8 mouse cellular contexts compared by ENCODE assay signal in the genomic region with DNA sequence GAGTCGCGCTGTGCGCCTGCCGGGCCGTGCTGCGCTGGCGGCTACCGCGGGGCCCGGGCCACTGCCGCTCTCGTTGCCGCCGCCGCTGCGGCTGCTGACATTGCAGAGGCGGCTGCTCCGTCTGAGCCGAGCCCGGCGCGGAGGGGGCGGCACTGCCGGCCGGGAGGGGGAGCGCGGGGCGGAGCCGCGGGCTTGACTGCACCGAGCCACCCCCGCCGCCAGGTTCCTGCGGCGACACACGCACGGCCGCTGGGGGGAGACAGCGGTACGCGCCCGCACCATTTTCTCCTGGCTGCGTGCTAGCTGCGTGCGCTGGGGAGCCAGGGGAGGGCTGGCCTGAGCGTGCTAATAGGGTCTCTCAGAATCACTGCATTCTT. TPM values are rescaled to one million over a fixed set of nuclear protein-coding genes. Genes with fewer than 3 reads are reported as not detected.
DNase-seq lines count a peak whose midpoint lies in the region; ATAC-seq and TF ChIP-seq lines count a peak whose summit lies in the region.

A gene (minus strand): TSS at position 131 of the 377 bp plus-strand sequence.

- 1% methylated on average over 44 of the region's 46 CpGs for WGBS in liver, embryonic 16.5 days (ENCODE audit: insufficient replicate concordance)
- WGBS in neural tube, embryonic 14.5 days = under 1% methylated on average over 42 of the region's 46 CpGs

- no peaks in the 10 kb centered on the region for H3K36me3 ChIP-seq in ES-E14 (ENCODE audit: control insufficient read depth, insufficient read depth, low read length, poor library complexity, severe bottlenecking)
- no peaks in the 10 kb centered on the region for H3K36me3 ChIP-seq in liver, embryonic 16.5 days (ENCODE audit: control insufficient read depth, insufficient read depth)
- H3K36me3 ChIP-seq in neural tube, embryonic 14.5 days (ENCODE audit: control insufficient read depth, insufficient read depth, low read length) = no peaks in the 10 kb centered on the region

- peak within 1 kb of the TSS; percentile 72 to 82 for H3K4me3 ChIP-seq in ES-E14 (ENCODE audit: insufficient read depth in 1 of 2, low read depth in 1 of 2, low read length in 2 of 2, poor library complexity in 1 of 2, severe bottlenecking in 1 of 2)
- H3K4me3 ChIP-seq in liver, embryonic 16.5 days (ENCODE audit: low read depth, low read length) = peak within 1 kb of the TSS; percentile 54
- peak within 1 kb of the TSS; percentile 83 for H3K4me3 ChIP-seq in neural tube, embryonic 14.5 days (ENCODE audit: low read depth, low read length)

- peak within 1 kb of the TSS; percentile 56 for H3K9ac ChIP-seq in ES-E14 (ENCODE audit: insufficient read depth, low read depth, low read length, poor library complexity, severe bottlenecking)
- H3K9ac ChIP-seq in liver, embryonic 16.5 days (ENCODE audit: low read depth, low read length) = peak within 1 kb of the TSS; percentile 20; the same call in 1 of the 2 replicates
- peak within 1 kb of the TSS; percentile 90 for H3K9ac ChIP-seq in neural tube, embryonic 14.5 days (replicated peaks; ENCODE audit: low read depth, low read length)

- ATAC-seq in hematopoietic stem cell, adult 5-6 weeks (replicated peaks in 1 of 2; ENCODE audit: insufficient read depth in 1 of 2, low FRiP score in 2 of 2, low TSS enrichment in 1 of 2, low read depth in 1 of 2, poor library complexity in 2 of 2, severe bottlenecking in 2 of 2) = peak; percentile 68 to 78
- ATAC-seq in liver, embryonic 16.5 days (ENCODE audit: low read depth) = peak; percentile 89
- peak; percentile 95 for ATAC-seq in neural tube, embryonic 14.5 days (ENCODE audit: low read depth)

- peaks cover 46% of the 10 kb centered on the region for H3K27me3 ChIP-seq in liver, embryonic 16.5 days (ENCODE audit: control insufficient read depth, insufficient read depth, low read depth, low read length)
- H3K27me3 ChIP-seq in neural tube, embryonic 14.5 days (ENCODE audit: control insufficient read depth, insufficient read depth, low read length) = no peaks in the 10 kb centered on the region

- no peaks in the 10 kb centered on the region for H3K9me3 ChIP-seq in ES-E14 (ENCODE audit: control insufficient read depth, insufficient read depth, low read depth, low read length)
- no peaks in the 10 kb centered on the region for H3K9me3 ChIP-seq in liver, embryonic 16.5 days (replicated peaks; ENCODE audit: control insufficient read depth, low read length)
- H3K9me3 ChIP-seq in neural tube, embryonic 14.5 days (ENCODE audit: control insufficient read depth, low read length) = no peaks in the 10 kb centered on the region

- DNase-seq in ES-E14 (ENCODE audit: low read depth, low spot score) = peak; percentile 53
- DNase-seq in cerebellum, adult 8-10 months = peak; percentile 95
- DNase-seq in frontal cortex, adult 2 months (ENCODE audit: extremely low spot score in 1 of 2, low spot score in 1 of 2) = peak; percentile 88 to 96
- peak; percentile 94 to 96 for DNase-seq in layer of hippocampus, adult 18-20 months (ENCODE audit: low spot score in 2 of 2)
- DNase-seq in telencephalon, adult 2 months (ENCODE audit: low read depth, low spot score) = peak; percentile 81

- H3K4me1 ChIP-seq in ES-E14 (ENCODE audit: control insufficient read depth in 2 of 2, insufficient read depth in 2 of 2, low read length in 2 of 2, poor library complexity in 1 of 2) = peaks cover 0 to 4% of the 10 kb centered on the region in 2 experiments; a peak in 1 of 4 replicates
- no peaks in the 10 kb centered on the region for H3K4me1 ChIP-seq in liver, embryonic 16.5 days (ENCODE audit: control insufficient read depth, low read depth, low read length)
- H3K4me1 ChIP-seq in neural tube, embryonic 14.5 days (ENCODE audit: control insufficient read depth, insufficient read depth, low read length) = peaks cover 8% of the 10 kb centered on the region

- peak within 1 kb of the TSS; percentile 64 for H3K4me2 ChIP-seq in liver, embryonic 16.5 days (ENCODE audit: low read depth, low read length)
- peak within 1 kb of the TSS; percentile 89 for H3K4me2 ChIP-seq in neural tube, embryonic 14.5 days (ENCODE audit: low read depth, low read length)

- H3K27ac ChIP-seq in ES-E14 (ENCODE audit: insufficient read depth, low read depth, low read length, poor library complexity, severe bottlenecking) = no peak within 1 kb of the TSS
- no peak within 1 kb of the TSS for H3K27ac ChIP-seq in liver, embryonic 16.5 days (ENCODE audit: low read length)
- peak within 1 kb of the TSS; percentile 98 for H3K27ac ChIP-seq in neural tube, embryonic 14.5 days (ENCODE audit: low read depth, low read length)

- in situ Hi-C loops in ES-E14 (cut with MboI; ENCODE audit: low sequenced_read_pairs in 2 of 2, unreplicated experiment in 2 of 2) = no loop called here

TF ChIP-seq in ES-E14, 5 proteins besides CTCF, POLR2A, EP300 and RAD21:
- TF ChIP-seq CHD2 (IDR thresholded peaks at IDR 0.05; ENCODE audit: low read depth, low read length) (no peak), ZC3H11A (IDR thresholded peaks at IDR 0.05; ENCODE audit: borderline replicate concordance, low read depth, low read length) (peak; percentile 21; the same call in 1 of the 2 replicates), MAFK (IDR thresholded peaks at IDR 0.05; ENCODE audit: insufficient read depth, low read depth, low read length) (0 out of 2 replicates have a peak, but pooled peaks have one; percentile 10)
TF ChIP-seq in ES-E14: peak in this region for 2.

RNA-seq across cellular contexts. Expression of the gene that starts here (rescaled TPM):
- 0.21 and 0.76 TPM in 2 replicates for total RNA-seq in ES-E14 (2012; rRNA removed)
- polyA plus RNA-seq in frontal cortex, adult 2 months (2012; rRNA removed) = 155 and 193 TPM in 2 replicates
- total RNA-seq in hematopoietic stem cell, adult 5-6 weeks (2017) = not detected in 2 replicates
- 100 to 1,000 TPM; 211 to 213 TPM for total RNA-seq in layer of hippocampus, adult 18-20 months (2021)
- 0.02 and 0.16 TPM in 2 replicates for polyA plus RNA-seq in liver, embryonic 16.5 days (2015; fragmentation: Nextera tagmentation; extraction: Ambion mirVana)
- polyA plus RNA-seq in neural tube, embryonic 14.5 days (2014; fragmentation: Nextera tagmentation; extraction: Ambion mirVana) = 72.7 and 73.1 TPM in 2 replicates

Comparison
In these comparisons a context has a peak if more than half of its experiments do, and no peak if none do; other contexts are left out.
1. RNA of the gene that starts here (total RNA-seq): 211 to 213 TPM in layer of hippocampus, adult 18-20 months; 0.21 to 0.76 TPM in ES-E14 and not detected in hematopoietic stem cell, adult 5-6 weeks; every median in the first group is over 100 times any median in the second.
2. RNA of the gene that starts here (polyA plus RNA-seq): 155 to 193 TPM in frontal cortex, adult 2 months and 72.7 to 73.1 TPM in neural tube, embryonic 14.5 days; 0.02 to 0.16 TPM in liver, embryonic 16.5 days; every median in the first group is over 10 times any median in the second.
3. Peak in DNase-seq, H3K4me3 ChIP-seq and H3K9ac ChIP-seq in ES-E14; RNA of the gene not detected or under 1 TPM.
4. Peak in ATAC-seq in hematopoietic stem cell, adult 5-6 weeks; RNA of the gene not detected or under 1 TPM.
5. Peak in ATAC-seq, H3K4me3 ChIP-seq, H3K9ac ChIP-seq and H3K4me2 ChIP-seq in liver, embryonic 16.5 days; RNA of the gene not detected or under 1 TPM.
6. H3K9ac ChIP-seq: peak in every context shown above with its lines; median percentile 90 in neural tube, embryonic 14.5 days; 56 in ES-E14; 20 in liver, embryonic 16.5 days.
7. Peak in every context shown above with its lines, with median percentiles within 50 percentile points of each other: DNase-seq, H3K4me3 ChIP-seq and ATAC-seq.